Mouse (Mus musculus) intestine, embryonic 14.5 days (tissue): ENCODE data around the gene Gnrhr. TPM values are rescaled to one million over a fixed set of nuclear protein-coding genes. Genes with fewer than 3 reads are reported as not detected.
A peak's percentile ranks its signal among the peaks of the same experiment; 100 is the strongest.

ENCODE experiments used
- ATAC-seq: fragments of 200-750 bp; cut with Nextera tagmentation; replicated peaks from 2 replicates; pipeline ENCODE4 v1.8.0; 2017; ENCODE audit warnings: low read depth, moderate number of reproducible peaks, moderate TSS enrichment, moderate library complexity; ENCODE audit not compliant: low FRiP score, low TSS enrichment
- DNase-seq: peaks from one replicate; pipeline ENCODE4 v3.0.0-alpha.2; 2018; ENCODE audit warnings: low spot score
- H3K27ac ChIP-seq: fragments of 300-500 bp; sonication (generic); 2 replicates; pipeline ENCODE4 v1.5.1; 2014; ENCODE audit warnings: low read depth, mild to moderate bottlenecking, control low read depth
- H3K27me3 ChIP-seq: fragments of 300-500 bp; sonication (generic); replicated peaks from 2 replicates; pipeline ENCODE4 v1.6.1; 2014; ENCODE audit warnings: low read length, control low read depth; ENCODE audit not compliant: control insufficient read depth, insufficient read depth
- H3K36me3 ChIP-seq: fragments of 300-500 bp; sonication (generic); 2 replicates; pipeline ENCODE4 v1.6.1; 2014; ENCODE audit warnings: low read length, control low read depth; ENCODE audit not compliant: control insufficient read depth, insufficient read depth
- H3K4me1 ChIP-seq: fragments of 300-500 bp; sonication (generic); replicated peaks from 2 replicates; pipeline ENCODE4 v1.6.1; 2014; ENCODE audit warnings: low read length, control low read depth, mixed read lengths; ENCODE audit not compliant: control insufficient read depth, insufficient read depth
- H3K4me2 ChIP-seq: fragments of 300-500 bp; sonication (generic); 2 replicates; pipeline ENCODE4 v1.6.1; 2014; ENCODE audit warnings: low read length
- H3K4me3 ChIP-seq: fragments of 300-500 bp; sonication (generic); 2 replicates; pipeline ENCODE4 v1.5.1; 2014; ENCODE audit warnings: low read depth, low read length, control low read depth, mixed read lengths
- H3K9ac ChIP-seq: fragments of 300-500 bp; sonication (generic); 2 replicates; pipeline ENCODE4 v1.6.1; 2014; ENCODE audit warnings: mild to moderate bottlenecking, low read length
- H3K9me3 ChIP-seq: fragments of 300-500 bp; sonication (generic); 2 replicates; pipeline ENCODE4 v1.6.1; 2016; ENCODE audit warnings: low read length, control low read depth; ENCODE audit not compliant: control insufficient read depth
- WGBS: fragments of 180-500 bp; shearing (Covaris S2); extraction: QIAGEN DNeasy Blood & Tissue Kit; methylation state at CpG from one replicate; pipeline ENCODE4 v1.1.7; 2014; 5-methylcytosine and 5-hydroxymethylcytosine counted together
- polyA plus RNA-seq: library from polyadenylated mRNA; unstranded; fragments of >200 nt; fragmentation: Nextera tagmentation; extraction: Ambion mirVana; gene quantifications from 2 replicates; pipeline ENCODE4 v1.2.1, GENCODE M21; 2014

The Gnrhr gene
- polyA plus RNA-seq, 1 experiment from 2014 or later = not detected

- Histone ChIP-seq H3K4me1 (0 out of 2 replicates have a peak, but pooled peaks cover 5% of the 10 kb centered on the region), H3K27ac (no peak overlapping the region), H3K9me3 (no peaks in the 10 kb centered on the region), H3K9ac (no peak overlapping the region), H3K4me2 (no peak overlapping the region), H3K27me3 (no peaks in the 10 kb centered on the region), H3K36me3 (peaks cover 5% of the 10 kb centered on the region; the same call in 1 of the 2 replicates), H3K4me3 (no peak overlapping the region)
- 48% methylated on average over 2 of the region's 2 CpGs for WGBS
- no peak for ATAC-seq
- no peak for DNase-seq
Observed at GRCm38 (mm10) chr5:86173778-86174177, 23.9 kb downstream of the Gnrhr start.

- peak within 1 kb of the TSS; percentile 91 for H3K27ac ChIP-seq
- no peaks in the 10 kb centered on the region for H3K9me3 ChIP-seq
- peak within 1 kb of the TSS; percentile 88 for H3K4me3 ChIP-seq
- ATAC-seq (peak; percentile 100), DNase-seq (peak; percentile 100)
- H3K4me1 ChIP-seq = 0 out of 2 replicates have a peak, but pooled peaks cover 5% of the 10 kb centered on the region
- peak within 1 kb of the TSS; percentile 70 for H3K4me2 ChIP-seq
- peak within 1 kb of the TSS; percentile 85 for H3K9ac ChIP-seq
- H3K36me3 ChIP-seq = peaks cover 14% of the 10 kb centered on the region
- under 1% methylated on average over 65 of the region's 67 CpGs for WGBS
- no peaks in the 10 kb centered on the region for H3K27me3 ChIP-seq
Observed at GRCm38 (mm10) chr5:86172449-86173161, 25.1 kb downstream of the Gnrhr start, which contains the start of gene Uba6. Gene Uba6 (minus strand): TSS chr5:86172803.

GRCm38 (mm10) chr5:86172088-86172448, 25.6 kb downstream of the Gnrhr start:
- ATAC-seq (no peak), DNase-seq (no peak)
- no peaks in the 10 kb centered on the region for H3K9me3 ChIP-seq
- H3K36me3 ChIP-seq = peaks cover 14% of the 10 kb centered on the region
- H3K9ac ChIP-seq = peak overlapping the region; percentile 85
- 0 out of 2 replicates have a peak, but pooled peaks cover 5% of the 10 kb centered on the region for H3K4me1 ChIP-seq
- peak overlapping the region; percentile 88 for H3K4me3 ChIP-seq
- peak overlapping the region; percentile 91 for H3K27ac ChIP-seq
- peak overlapping the region; percentile 70 for H3K4me2 ChIP-seq
- H3K27me3 ChIP-seq = no peaks in the 10 kb centered on the region
- WGBS = 1% methylated on average over 15 of the region's 15 CpGs

Other genes with a start within 250 kb of the Gnrhr start
- gene Cenpc1, start 132.3 kb downstream of the Gnrhr start, polyA plus RNA-seq = 30.5 and 32.4 TPM in 2 replicates
- 0.11 and 0.23 TPM in 2 replicates for gene Stap1, start 126.2 kb downstream of the Gnrhr start, polyA plus RNA-seq
- gene Uba6, start 25.1 kb downstream of the Gnrhr start, polyA plus RNA-seq = 19.1 and 21.0 TPM in 2 replicates
- gene Tmprss11c, start 91.4 kb upstream of the Gnrhr start, polyA plus RNA-seq = not detected in 2 replicates
- not detected in 2 replicates for gene Tmprss11d, start 175.5 kb upstream of the Gnrhr start, polyA plus RNA-seq